Mouse (Mus musculus) mammary gland, adult 2 months (tissue): ENCODE results near the gene Trip6. TPM values are rescaled to one million over a fixed set of nuclear protein-coding genes. Genes with fewer than 3 reads are reported as not detected.

Experiments
- polyA plus RNA-seq: library from polyadenylated mRNA; depleted of rRNA; stranded (reverse); fragments of >200 nt; gene quantifications from 2 replicates; pipeline ENCODE4 v1.2.3, GENCODE M21; 2012; ENCODE audit warnings: low replicate concordance; rRNA removed

Gene Trip6
- polyA plus RNA-seq: 62.9 and 86.1 TPM in 2 replicates

GRCm38 (mm10) chr5:137314193-137315083 lies at the start of gene Trip6:
Gene Trip6 (minus strand): TSS chr5:137314404.

GRCm38 (mm10) chr5:137349384-137350204 lies 35.4 kb upstream of the Trip6 start, which contains the start of gene Ephb4:
Gene Ephb4 (plus strand): TSS chr5:137350109.

GRCm38 (mm10) chr5:137333512-137334174 lies 19.4 kb upstream of the Trip6 start, which contains the start of gene Slc12a9:
Gene Slc12a9 (minus strand): TSS chr5:137333597.

GRCm38 (mm10) chr5:137307071-137307912 lies 6.9 kb downstream of the Trip6 start, which contains the start of gene Srrt:
Gene Srrt (minus strand): TSS chr5:137307674.

GRCm38 (mm10) chr5:137293839-137294743 lies 20.1 kb downstream of the Trip6 start, which contains the start of gene Ufsp1:
Gene Ufsp1 (plus strand): TSS chr5:137294629.

GRCm38 (mm10) chr5:137287032-137287952 lies 26.9 kb downstream of the Trip6 start, which contains the start of gene Ache:
Gene Ache (plus strand): TSS chr5:137287519.

Other genes with a start within 250 kb of the Trip6 start
- 3.0 and 4.1 TPM in 2 replicates for gene Serpine1, start 242.1 kb downstream of the Trip6 start, polyA plus RNA-seq
- gene Trim56, start 198.2 kb downstream of the Trip6 start, polyA plus RNA-seq: 8.4 and 26.4 TPM in 2 replicates
- not detected in 2 replicates for gene Muc3, start 165.1 kb downstream of the Trip6 start, polyA plus RNA-seq
- gene Muc3a, start 102.0 kb downstream of the Trip6 start, polyA plus RNA-seq: 1.5 and 2.9 TPM in 2 replicates
- 6.3 and 11.6 TPM in 2 replicates for gene Ache, start 26.9 kb downstream of the Trip6 start, polyA plus RNA-seq
- 14.8 and 18.7 TPM in 2 replicates for gene Ufsp1, start 19.8 kb downstream of the Trip6 start, polyA plus RNA-seq
- gene Srrt, start 6.7 kb downstream of the Trip6 start, polyA plus RNA-seq: 128 and 155 TPM in 2 replicates
- 23.2 and 30.9 TPM in 2 replicates for gene Slc12a9, start 19.2 kb upstream of the Trip6 start, polyA plus RNA-seq
- gene Ephb4, start 35.7 kb upstream of the Trip6 start, polyA plus RNA-seq: 36.2 and 46.4 TPM in 2 replicates
- gene Zan, start 162.7 kb upstream of the Trip6 start, polyA plus RNA-seq: 0.04 TPM in 2 replicates
- gene Pop7, start 188.1 kb upstream of the Trip6 start, polyA plus RNA-seq: 34.5 and 48.0 TPM in 2 replicates
- gene Gigyf1, start 204.1 kb upstream of the Trip6 start, polyA plus RNA-seq: 26.1 and 49.9 TPM in 2 replicates
- gene Epo, start 218.8 kb upstream of the Trip6 start, polyA plus RNA-seq: not detected in 2 replicates
- 1,024 and 1,186 TPM in 2 replicates for gene Gnb2, start 219.1 kb upstream of the Trip6 start, polyA plus RNA-seq
- gene Actl6b, start 239.1 kb upstream of the Trip6 start, polyA plus RNA-seq: 0.03 and 0.16 TPM in 2 replicates